In genomic region chr12:112994153-112994552, GRCm38 (mm10) we compare ENCODE assay signal across 12 mouse cellular contexts. TPM values are rescaled to one million over a fixed set of nuclear protein-coding genes. Genes with fewer than 3 reads are reported as not detected.
DNase-seq lines count a peak whose midpoint lies in the region; ATAC-seq and TF ChIP-seq lines count a peak whose summit lies in the region.
"Had no signal": no experiment of that assay in that cellular context is flagged by ENCODE, and none has a peak within 500 bp of the region (broad histone marks: within the 10 kb centered on the region; RNA-seq: fewer than 3 reads in every experiment).

No protein-coding gene starts in this region.

- TF ChIP-seq CTCF in stomach, postnatal 0 days (IDR thresholded peaks at IDR 0.05; ENCODE audit: low read depth), result no peak

- WGBS in stomach, postnatal 0 days, result 63% methylated on average over 4 of the region's 4 CpGs

- no peaks in the 10 kb centered on the region for H3K9me3 ChIP-seq in stomach, postnatal 0 days (ENCODE audit: control insufficient read depth, low read length)
- H3K9me3 ChIP-seq: limb, embryonic 15.5 days; lung, embryonic 15.5 days had no signal

- no peaks in the 10 kb centered on the region for H3K27me3 ChIP-seq in stomach, postnatal 0 days (ENCODE audit: control insufficient read depth, insufficient read depth, low read length)
- H3K27me3 ChIP-seq: limb, embryonic 15.5 days; lung, embryonic 15.5 days had no signal

- ATAC-seq in stomach, postnatal 0 days (ENCODE audit: low FRiP score, low TSS enrichment), result 0 out of 2 replicates have a peak, but pooled peaks have one; percentile 17
- ATAC-seq in frontal cortex, adult (ENCODE audit: low TSS enrichment), result no peak
- ATAC-seq: forebrain, embryonic 16.5 days had no signal

- H3K4me1 ChIP-seq in stomach, postnatal 0 days (replicated peaks; ENCODE audit: control insufficient read depth, insufficient read depth), result peaks cover under 1% of the 10 kb centered on the region; the same call in 1 of the 2 replicates

- TF ChIP-seq EP300 in stomach, postnatal 0 days (optimal IDR thresholded peaks at IDR 0.05), result no peak

- no peak overlapping the region for H3K27ac ChIP-seq in stomach, postnatal 0 days (replicated peaks)
- H3K27ac ChIP-seq: left cerebral cortex, adult 2 months; limb, embryonic 15.5 days; lung, embryonic 15.5 days had no signal

- no peak overlapping the region for H3K4me3 ChIP-seq in stomach, postnatal 0 days (ENCODE audit: low read depth, low read length)
- H3K4me3 ChIP-seq: left cerebral cortex, adult 2 months; limb, embryonic 15.5 days; lung, embryonic 15.5 days had no signal

- DNase-seq in spleen, postnatal 36 days (ENCODE audit: low spot score in 2 of 2), result peak; percentile 52 to 56
- DNase-seq in spleen, postnatal 4 days (ENCODE audit: low spot score in 2 of 2), result no peak
- peak; percentile 50 for DNase-seq in kidney, postnatal 10 days
- no peak for DNase-seq in stomach, postnatal 0 days (ENCODE audit: low spot score)
- no peak for DNase-seq in neural tube, embryonic 10.5 days (ENCODE audit: extremely low spot score, low spot score)
- no peak for DNase-seq in embryo, embryonic 9.5 days (ENCODE audit: extremely low spot score)

- H3K4me2 ChIP-seq in stomach, postnatal 0 days (replicated peaks; ENCODE audit: low read depth), result no peak overlapping the region
- H3K4me2 ChIP-seq: limb, embryonic 15.5 days; lung, embryonic 15.5 days; midbrain, embryonic 11.5 days had no signal

- H3K36me3 ChIP-seq in stomach, postnatal 0 days (ENCODE audit: control insufficient read depth, insufficient read depth, low read length), result no peaks in the 10 kb centered on the region; the same call in 1 of the 2 replicates

- H3K9ac ChIP-seq in stomach, postnatal 0 days (ENCODE audit: low read length), result no peak overlapping the region
- H3K9ac ChIP-seq: limb, embryonic 15.5 days; lung, embryonic 15.5 days had no signal

RNA-seq across cellular contexts. Expression of gene Brf1, which starts 6.4 kb away (rescaled TPM):
- 22.3 and 27.6 TPM in 2 replicates for polyA plus RNA-seq in stomach, postnatal 0 days (2015; fragmentation: Nextera tagmentation; extraction: Ambion mirVana)

RNA-seq across cellular contexts. Expression of gene Btbd6, which starts 17.9 kb away (rescaled TPM):
- polyA plus RNA-seq in stomach, postnatal 0 days (2015; fragmentation: Nextera tagmentation; extraction: Ambion mirVana), result 17.1 and 19.7 TPM in 2 replicates

RNA-seq across cellular contexts. Expression of gene Pacs2, which starts 20.2 kb away (rescaled TPM):
- 4.1 and 5.1 TPM in 2 replicates for polyA plus RNA-seq in stomach, postnatal 0 days (2015; fragmentation: Nextera tagmentation; extraction: Ambion mirVana)

RNA-seq across cellular contexts. Expression of gene Nudt14, which starts 52.2 kb away (rescaled TPM):
- polyA plus RNA-seq in stomach, postnatal 0 days (2015; fragmentation: Nextera tagmentation; extraction: Ambion mirVana), result 78.6 and 82.7 TPM in 2 replicates

Comparison
In these comparisons a context has a peak if more than half of its experiments do, and no peak if none do; other contexts are left out.
1. DNase-seq: peak in spleen, postnatal 36 days (2 of 2) and kidney, postnatal 10 days (single experiment); none in spleen, postnatal 4 days (0 of 2), stomach, postnatal 0 days (single experiment), neural tube, embryonic 10.5 days (single experiment) and embryo, embryonic 9.5 days (single experiment).